Mouse (Mus musculus): ENCODE data around the gene Snx13. TPM values are rescaled to one million over a fixed set of nuclear protein-coding genes. Genes with fewer than 3 reads are reported as not detected.

The Snx13 gene
- polyA plus RNA-seq, 1 experiment from 2014 or later = 32.2 TPM

- no peaks in the 10 kb centered on the region for H3K36me3 ChIP-seq (ENCODE audit: control insufficient read depth, insufficient read depth, low read length)
- WGBS = 52% methylated on average over 4 of the region's 4 CpGs
- no peak for ATAC-seq (ENCODE audit: low read depth)
- no peaks in the 10 kb centered on the region for H3K4me1 ChIP-seq (ENCODE audit: control insufficient read depth, insufficient read depth, low read length)
- H3K4me2 ChIP-seq (ENCODE audit: low read depth, low read length) = no peak overlapping the region
- H3K9ac ChIP-seq (replicated peaks; ENCODE audit: low read depth, low read length) = no peak overlapping the region
- H3K9me3 ChIP-seq (ENCODE audit: control insufficient read depth, low read length) = no peaks in the 10 kb centered on the region
- no peak overlapping the region for H3K4me3 ChIP-seq (ENCODE audit: low read depth, low read length)
- no peaks in the 10 kb centered on the region for H3K27me3 ChIP-seq (ENCODE audit: control insufficient read depth, insufficient read depth, low read length)
- no peak overlapping the region for H3K27ac ChIP-seq (ENCODE audit: low read depth, low read length)
Observed at GRCm38 (mm10) chr12:35157237-35157636, 110.3 kb downstream of the Snx13 start.

GRCm38 (mm10) chr12:35161690-35162089 is 114.7 kb downstream of the Snx13 start:
- H3K36me3 ChIP-seq (ENCODE audit: control insufficient read depth, insufficient read depth, low read length) = no peaks in the 10 kb centered on the region
- no peaks in the 10 kb centered on the region for H3K27me3 ChIP-seq (ENCODE audit: control insufficient read depth, insufficient read depth, low read length)
- H3K4me1 ChIP-seq (ENCODE audit: control insufficient read depth, insufficient read depth, low read length) = no peaks in the 10 kb centered on the region
- no peak for ATAC-seq (ENCODE audit: low read depth)
- no peak overlapping the region for H3K27ac ChIP-seq (ENCODE audit: low read depth, low read length)
- H3K9ac ChIP-seq (replicated peaks; ENCODE audit: low read depth, low read length) = no peak overlapping the region
- 82% methylated on average over 4 of the region's 4 CpGs for WGBS
- H3K9me3 ChIP-seq (ENCODE audit: control insufficient read depth, low read length) = no peaks in the 10 kb centered on the region
- no peak overlapping the region for H3K4me3 ChIP-seq (ENCODE audit: low read depth, low read length)
- H3K4me2 ChIP-seq (ENCODE audit: low read depth, low read length) = no peak overlapping the region

GRCm38 (mm10) chr12:35170275-35170674 is 123.3 kb downstream of the Snx13 start:
- Histone ChIP-seq H3K9me3 (ENCODE audit: control insufficient read depth, low read length) (no peaks in the 10 kb centered on the region), H3K4me3 (ENCODE audit: low read depth, low read length) (no peak overlapping the region), H3K9ac (replicated peaks; ENCODE audit: low read depth, low read length) (no peak overlapping the region), H3K4me2 (ENCODE audit: low read depth, low read length) (no peak overlapping the region), H3K27me3 (ENCODE audit: control insufficient read depth, insufficient read depth, low read length) (no peaks in the 10 kb centered on the region), H3K4me1 (ENCODE audit: control insufficient read depth, insufficient read depth, low read length) (no peaks in the 10 kb centered on the region), H3K36me3 (ENCODE audit: control insufficient read depth, insufficient read depth, low read length) (no peaks in the 10 kb centered on the region), H3K27ac (ENCODE audit: low read depth, low read length) (no peak overlapping the region)
- WGBS = 36% methylated on average over 4 of the region's 4 CpGs
- ATAC-seq (ENCODE audit: low read depth) = no peak

GRCm38 (mm10) chr12:35175938-35176337 is 129.0 kb downstream of the Snx13 start:
- Histone ChIP-seq H3K27me3 (ENCODE audit: control insufficient read depth, insufficient read depth, low read length) (no peaks in the 10 kb centered on the region), H3K9me3 (ENCODE audit: control insufficient read depth, low read length) (no peaks in the 10 kb centered on the region), H3K27ac (ENCODE audit: low read depth, low read length) (no peak overlapping the region), H3K9ac (replicated peaks; ENCODE audit: low read depth, low read length) (no peak overlapping the region), H3K4me1 (ENCODE audit: control insufficient read depth, insufficient read depth, low read length) (0 out of 2 replicates have a peak, but pooled peaks cover 3% of the 10 kb centered on the region), H3K4me2 (ENCODE audit: low read depth, low read length) (no peak overlapping the region), H3K4me3 (ENCODE audit: low read depth, low read length) (no peak overlapping the region), H3K36me3 (ENCODE audit: control insufficient read depth, insufficient read depth, low read length) (no peaks in the 10 kb centered on the region)
- WGBS = 8% methylated on average over 8 of the region's 8 CpGs
- peak; percentile 31; the same call in 1 of the 2 replicates for ATAC-seq (ENCODE audit: low read depth)

- H3K4me3 ChIP-seq (ENCODE audit: low read depth, low read length) = no peak overlapping the region
- ATAC-seq (ENCODE audit: low read depth) = no peak
- H3K4me1 ChIP-seq (ENCODE audit: control insufficient read depth, insufficient read depth, low read length) = 0 out of 2 replicates have a peak, but pooled peaks cover 3% of the 10 kb centered on the region
- WGBS = 72% methylated on average over 3 of the region's 3 CpGs
- H3K36me3 ChIP-seq (ENCODE audit: control insufficient read depth, insufficient read depth, low read length) = no peaks in the 10 kb centered on the region
- no peaks in the 10 kb centered on the region for H3K27me3 ChIP-seq (ENCODE audit: control insufficient read depth, insufficient read depth, low read length)
- H3K4me2 ChIP-seq (ENCODE audit: low read depth, low read length) = no peak overlapping the region
- no peak overlapping the region for H3K9ac ChIP-seq (replicated peaks; ENCODE audit: low read depth, low read length)
- H3K9me3 ChIP-seq (ENCODE audit: control insufficient read depth, low read length) = no peaks in the 10 kb centered on the region
- no peak overlapping the region for H3K27ac ChIP-seq (ENCODE audit: low read depth, low read length)
Observed at GRCm38 (mm10) chr12:35176628-35177027, 129.6 kb downstream of the Snx13 start.

- H3K27me3 ChIP-seq (ENCODE audit: control insufficient read depth, insufficient read depth, low read length) = no peaks in the 10 kb centered on the region
- no peaks in the 10 kb centered on the region for H3K36me3 ChIP-seq (ENCODE audit: control insufficient read depth, insufficient read depth, low read length)
- no peak overlapping the region for H3K9ac ChIP-seq (replicated peaks; ENCODE audit: low read depth, low read length)
- no peaks in the 10 kb centered on the region for H3K9me3 ChIP-seq (ENCODE audit: control insufficient read depth, low read length)
- no peak overlapping the region for H3K4me3 ChIP-seq (ENCODE audit: low read depth, low read length)
- no peak overlapping the region for H3K27ac ChIP-seq (ENCODE audit: low read depth, low read length)
- no peaks in the 10 kb centered on the region for H3K4me1 ChIP-seq (ENCODE audit: control insufficient read depth, insufficient read depth, low read length)
- peak; percentile 90 for ATAC-seq (ENCODE audit: low read depth)
- 17% methylated on average over 3 of the region's 3 CpGs for whole genome bisulfite sequencing
- H3K4me2 ChIP-seq (ENCODE audit: low read depth, low read length) = no peak overlapping the region
Observed at GRCm38 (mm10) chr12:35182675-35183074, 135.7 kb downstream of the Snx13 start.

GRCm38 (mm10) chr12:35184261-35184660 is 137.3 kb downstream of the Snx13 start:
- no peak overlapping the region for H3K27ac ChIP-seq (ENCODE audit: low read depth, low read length)
- H3K9ac ChIP-seq (replicated peaks; ENCODE audit: low read depth, low read length) = no peak overlapping the region
- H3K9me3 ChIP-seq (ENCODE audit: control insufficient read depth, low read length) = no peaks in the 10 kb centered on the region
- ATAC-seq (ENCODE audit: low read depth) = no peak
- H3K27me3 ChIP-seq (ENCODE audit: control insufficient read depth, insufficient read depth, low read length) = no peaks in the 10 kb centered on the region
- WGBS = 81% methylated on average over 5 of the region's 5 CpGs
- no peaks in the 10 kb centered on the region for H3K4me1 ChIP-seq (ENCODE audit: control insufficient read depth, insufficient read depth, low read length)
- H3K36me3 ChIP-seq (ENCODE audit: control insufficient read depth, insufficient read depth, low read length) = no peaks in the 10 kb centered on the region
- H3K4me2 ChIP-seq (ENCODE audit: low read depth, low read length) = no peak overlapping the region
- no peak overlapping the region for H3K4me3 ChIP-seq (ENCODE audit: low read depth, low read length)

- Histone ChIP-seq H3K9me3 (ENCODE audit: control insufficient read depth, low read length) (no peaks in the 10 kb centered on the region), H3K36me3 (ENCODE audit: control insufficient read depth, insufficient read depth, low read length) (no peaks in the 10 kb centered on the region), H3K27me3 (ENCODE audit: control insufficient read depth, insufficient read depth, low read length) (no peaks in the 10 kb centered on the region), H3K4me3 (ENCODE audit: low read depth, low read length) (no peak overlapping the region), H3K9ac (replicated peaks; ENCODE audit: low read depth, low read length) (no peak overlapping the region), H3K4me1 (ENCODE audit: control insufficient read depth, insufficient read depth, low read length) (no peaks in the 10 kb centered on the region), H3K27ac (ENCODE audit: low read depth, low read length) (no peak overlapping the region), H3K4me2 (ENCODE audit: low read depth, low read length) (peak overlapping the region; percentile 42)
- peak; percentile 67 for ATAC-seq (ENCODE audit: low read depth)
- whole genome bisulfite sequencing = 56% methylated on average over 17 of the region's 17 CpGs
Observed at GRCm38 (mm10) chr12:35191698-35192425, 144.9 kb downstream of the Snx13 start.

GRCm38 (mm10) chr12:35192426-35192769 is 145.4 kb downstream of the Snx13 start:
- H3K4me3 ChIP-seq (ENCODE audit: low read depth, low read length) = no peak overlapping the region
- ATAC-seq (ENCODE audit: low read depth) = peak; percentile 84
- WGBS = 22% methylated on average over 2 of the region's 2 CpGs
- H3K27ac ChIP-seq (ENCODE audit: low read depth, low read length) = no peak overlapping the region
- H3K36me3 ChIP-seq (ENCODE audit: control insufficient read depth, insufficient read depth, low read length) = no peaks in the 10 kb centered on the region
- H3K27me3 ChIP-seq (ENCODE audit: control insufficient read depth, insufficient read depth, low read length) = no peaks in the 10 kb centered on the region
- H3K9me3 ChIP-seq (ENCODE audit: control insufficient read depth, low read length) = no peaks in the 10 kb centered on the region
- H3K9ac ChIP-seq (replicated peaks; ENCODE audit: low read depth, low read length) = no peak overlapping the region
- no peaks in the 10 kb centered on the region for H3K4me1 ChIP-seq (ENCODE audit: control insufficient read depth, insufficient read depth, low read length)
- peak overlapping the region; percentile 42 for H3K4me2 ChIP-seq (ENCODE audit: low read depth, low read length)

All from neural tube, embryonic 14.5 days (tissue).